Mouse (Mus musculus): ENCODE results near the gene Mat2a. TPM values are rescaled to one million over a fixed set of nuclear protein-coding genes. Genes with fewer than 3 reads are reported as not detected.

Mat2a gene
- polyA plus RNA-seq, 1 experiment from 2014 or later: 165 TPM

- H3K4me3 ChIP-seq (ENCODE audit: low read depth, low read length): peak overlapping the region; percentile 98
- peak overlapping the region; percentile 100 for H3K27ac ChIP-seq (ENCODE audit: low read length)
- WGBS: under 1% methylated on average over 31 of the region's 57 CpGs
- no peaks in the 10 kb centered on the region for H3K27me3 ChIP-seq (replicated peaks; ENCODE audit: insufficient read depth, low read length)
- peaks cover 13% of the 10 kb centered on the region for H3K4me1 ChIP-seq (ENCODE audit: insufficient read depth, low read depth, low read length)
- DNase-seq (ENCODE audit: low spot score): peak; percentile 98
- no peaks in the 10 kb centered on the region for H3K9me3 ChIP-seq (ENCODE audit: low read length)
- ATAC-seq: peak; percentile 82
- H3K36me3 ChIP-seq (ENCODE audit: insufficient read depth, low read length): peaks cover 14% of the 10 kb centered on the region
- TF ChIP-seq EP300 (IDR thresholded peaks at IDR 0.05) (0 out of 2 replicates have a peak, but pooled peaks have one; percentile 2), CTCF (IDR thresholded peaks at IDR 0.05) (no peak; the same call in none of the 2 replicates)
- peak overlapping the region; percentile 99 for H3K9ac ChIP-seq (replicated peaks; ENCODE audit: low read depth)
- peak overlapping the region; percentile 89 for H3K4me2 ChIP-seq (replicated peaks; ENCODE audit: low read depth, low read length)
Measured at GRCm38 (mm10) chr6:72438862-72439354, 450 bp downstream of the Mat2a start.

GRCm38 (mm10) chr6:72438226-72438625, 1.1 kb downstream of the Mat2a start:
- H3K36me3 ChIP-seq (ENCODE audit: insufficient read depth, low read length): peaks cover 21% of the 10 kb centered on the region
- 1% methylated on average over 5 of the region's 5 CpGs for WGBS
- ATAC-seq: no peak
- H3K27me3 ChIP-seq (replicated peaks; ENCODE audit: insufficient read depth, low read length): no peaks in the 10 kb centered on the region
- peaks cover 13% of the 10 kb centered on the region for H3K4me1 ChIP-seq (ENCODE audit: insufficient read depth, low read depth, low read length)
- peak overlapping the region; percentile 99 for H3K9ac ChIP-seq (replicated peaks; ENCODE audit: low read depth)
- no peak for DNase-seq (ENCODE audit: low spot score)
- 0 out of 2 replicates have a peak overlapping the region, but pooled peaks have one; percentile 100 for H3K27ac ChIP-seq (ENCODE audit: low read length)
- peak overlapping the region; percentile 98 for H3K4me3 ChIP-seq (ENCODE audit: low read depth, low read length)
- peak overlapping the region; percentile 89 for H3K4me2 ChIP-seq (replicated peaks; ENCODE audit: low read depth, low read length)
- no peaks in the 10 kb centered on the region for H3K9me3 ChIP-seq (ENCODE audit: low read length)
- TF ChIP-seq EP300 (IDR thresholded peaks at IDR 0.05): no peak
- TF ChIP-seq CTCF (IDR thresholded peaks at IDR 0.05): no peak

GRCm38 (mm10) chr6:72432153-72432552, 7.2 kb downstream of the Mat2a start:
- Histone ChIP-seq H3K27me3 (replicated peaks; ENCODE audit: insufficient read depth, low read length) (no peaks in the 10 kb centered on the region), H3K4me2 (replicated peaks; ENCODE audit: low read depth, low read length) (no peak overlapping the region), H3K9me3 (ENCODE audit: low read length) (no peaks in the 10 kb centered on the region), H3K9ac (replicated peaks; ENCODE audit: low read depth) (no peak overlapping the region), H3K27ac (ENCODE audit: low read length) (no peak overlapping the region), H3K4me3 (ENCODE audit: low read depth, low read length) (no peak overlapping the region), H3K36me3 (ENCODE audit: insufficient read depth, low read length) (peaks cover 26% of the 10 kb centered on the region), H3K4me1 (ENCODE audit: insufficient read depth, low read depth, low read length) (no peaks in the 10 kb centered on the region)
- ATAC-seq (no peak), DNase-seq (ENCODE audit: low spot score) (no peak)
- no peak for TF ChIP-seq CTCF (IDR thresholded peaks at IDR 0.05)
- no peak for TF ChIP-seq EP300 (IDR thresholded peaks at IDR 0.05)
- WGBS: 91% methylated on average over 2 of the region's 2 CpGs

- Histone ChIP-seq H3K4me2 (replicated peaks; ENCODE audit: low read depth, low read length) (no peak overlapping the region), H3K9me3 (ENCODE audit: low read length) (no peaks in the 10 kb centered on the region), H3K4me1 (ENCODE audit: insufficient read depth, low read depth, low read length) (no peaks in the 10 kb centered on the region), H3K4me3 (ENCODE audit: low read depth, low read length) (no peak overlapping the region), H3K27me3 (replicated peaks; ENCODE audit: insufficient read depth, low read length) (no peaks in the 10 kb centered on the region), H3K9ac (replicated peaks; ENCODE audit: low read depth) (no peak overlapping the region), H3K36me3 (ENCODE audit: insufficient read depth, low read length) (peaks cover 24% of the 10 kb centered on the region; the same call in 1 of the 2 replicates), H3K27ac (ENCODE audit: low read length) (no peak overlapping the region)
- 28% methylated on average over 5 of the region's 5 CpGs for WGBS
- 0 out of 2 replicates have a peak, but pooled peaks have one; percentile 5 for ATAC-seq
- TF ChIP-seq EP300 (IDR thresholded peaks at IDR 0.05) (no peak), CTCF (IDR thresholded peaks at IDR 0.05) (no peak)
- peak; percentile 5 for DNase-seq (ENCODE audit: low spot score)
Measured at GRCm38 (mm10) chr6:72430989-72431921, 8.1 kb downstream of the Mat2a start.

GRCm38 (mm10) chr6:72429061-72429842, 10.1 kb downstream of the Mat2a start:
- Histone ChIP-seq H3K27me3 (replicated peaks; ENCODE audit: insufficient read depth, low read length) (no peaks in the 10 kb centered on the region), H3K4me2 (replicated peaks; ENCODE audit: low read depth, low read length) (no peak overlapping the region), H3K4me1 (ENCODE audit: insufficient read depth, low read depth, low read length) (no peaks in the 10 kb centered on the region), H3K27ac (ENCODE audit: low read length) (no peak overlapping the region), H3K36me3 (ENCODE audit: insufficient read depth, low read length) (peaks cover 22% of the 10 kb centered on the region), H3K9ac (replicated peaks; ENCODE audit: low read depth) (no peak overlapping the region), H3K9me3 (ENCODE audit: low read length) (no peaks in the 10 kb centered on the region), H3K4me3 (ENCODE audit: low read depth, low read length) (no peak overlapping the region)
- TF ChIP-seq CTCF (IDR thresholded peaks at IDR 0.05) (no peak), EP300 (IDR thresholded peaks at IDR 0.05) (no peak)
- ATAC-seq (no peak), DNase-seq (ENCODE audit: low spot score) (peak; percentile 6)
- WGBS: 78% methylated on average over 21 of the region's 21 CpGs

GRCm38 (mm10) chr6:72428036-72428435, 11.3 kb downstream of the Mat2a start:
- peak; percentile 83 for DNase-seq (ENCODE audit: low spot score)
- no peak overlapping the region for H3K4me3 ChIP-seq (ENCODE audit: low read depth, low read length)
- H3K4me1 ChIP-seq (ENCODE audit: insufficient read depth, low read depth, low read length): no peaks in the 10 kb centered on the region
- peaks cover 25% of the 10 kb centered on the region for H3K36me3 ChIP-seq (ENCODE audit: insufficient read depth, low read length)
- H3K9ac ChIP-seq (replicated peaks; ENCODE audit: low read depth): no peak overlapping the region
- 29% methylated on average over 8 of the region's 8 CpGs for WGBS
- no peaks in the 10 kb centered on the region for H3K9me3 ChIP-seq (ENCODE audit: low read length)
- peak; percentile 85 for ATAC-seq
- no peak overlapping the region for H3K27ac ChIP-seq (ENCODE audit: low read length)
- no peaks in the 10 kb centered on the region for H3K27me3 ChIP-seq (replicated peaks; ENCODE audit: insufficient read depth, low read length)
- TF ChIP-seq CTCF (IDR thresholded peaks at IDR 0.05) (peak; percentile 92), EP300 (IDR thresholded peaks at IDR 0.05) (no peak)
- no peak overlapping the region for H3K4me2 ChIP-seq (replicated peaks; ENCODE audit: low read depth, low read length)

Measured in lung, postnatal 0 days (tissue).